Mouse (Mus musculus) heart, adult 2 months (tissue): ENCODE measurements around the gene Scgb1a1.

Source experiments
- CTCF ChIP-seq: fragments of 200-600 bp; IDR thresholded peaks from 2 replicates; pipeline ENCODE4 v1.8.1; 2022; ENCODE audit warnings: antibody characterized with exemption, mild to moderate bottlenecking, moderate library complexity
- EP300 ChIP-seq: fragments of 200-500 bp; IDR thresholded peaks from 2 replicates; pipeline ENCODE4 v1.6.1; 2011; ENCODE audit warnings: low read depth, low read length, control low read depth; ENCODE audit not compliant: insufficient read depth
- POLR2A ChIP-seq: fragments of 200-500 bp; IDR thresholded peaks from 2 replicates; pipeline ENCODE4 v1.6.1; 2011; ENCODE audit warnings: mild to moderate bottlenecking, low read depth, low read length, control low read depth; ENCODE audit not compliant: insufficient read depth

- TF ChIP-seq CTCF (no peak), POLR2A (no peak), EP300 (no peak)
Observed at GRCm38 (mm10) chr19:9063831-9064230, 23.9 kb downstream of the Scgb1a1 start.
